Mouse (Mus musculus) CH12F3 (cell line): Measurements from ENCODE around the gene Tox4.
"Not testable (repeated sequence)": the region's sequence is repeated elsewhere in the genome, so short reads cannot be mapped to it uniquely, and the experiment has no call there.

ENCODE experiments used
- in situ Hi-C: fragments of 300-500 bp; cut with MboI; formaldehyde crosslinking; loops from 2 replicates; pipeline ENCODE4 v1.14.3; 2020; ENCODE audit warnings: low sequenced_read_pairs

Tox4 gene

DNA sequence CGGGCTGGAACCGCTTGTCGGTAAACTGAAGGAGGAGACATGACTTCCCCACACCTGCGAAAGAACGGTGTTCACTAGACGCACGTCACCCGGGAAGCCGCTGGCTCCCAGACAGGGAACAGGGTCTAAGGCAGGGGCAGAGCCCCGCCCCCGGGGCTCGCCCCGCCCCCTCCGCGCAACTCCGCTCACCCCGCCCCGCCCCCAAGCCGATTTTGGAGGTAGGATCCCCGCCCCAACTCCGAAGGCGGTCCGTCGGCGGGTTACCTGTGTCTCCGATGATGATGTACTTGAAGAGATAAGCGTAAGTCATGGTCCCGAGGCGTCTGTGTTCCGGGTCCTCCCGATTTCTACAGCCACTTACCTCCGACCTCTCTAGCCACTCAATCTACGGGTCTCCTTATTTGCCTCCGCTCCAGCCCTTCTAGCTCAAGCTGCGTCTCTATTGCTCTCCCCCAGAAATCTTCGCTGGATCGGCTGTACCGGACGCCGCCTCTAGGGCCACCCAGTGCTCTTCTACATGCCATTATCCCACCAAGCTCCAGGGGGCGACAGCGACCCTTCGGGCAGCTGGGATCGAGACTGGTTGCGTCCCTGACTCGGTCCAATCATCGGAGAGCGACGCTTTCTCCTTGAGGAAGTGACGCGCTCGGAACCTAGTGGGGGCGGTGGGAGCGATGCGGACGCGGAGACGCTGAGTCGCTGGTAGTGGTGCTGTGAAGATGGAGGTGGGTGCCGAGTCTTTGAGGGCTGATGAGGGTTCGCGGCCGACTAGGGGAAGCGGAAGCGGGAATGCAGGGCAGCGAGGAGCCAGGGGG is at the start of gene Tox4, which contains the start of gene Rab2b:
Gene Tox4, plus strand, starts transcription at position 215 of the 815 bp plus-strand sequence.
Gene Rab2b, minus strand, starts transcription at position 614 of the 815 bp plus-strand sequence.
- in situ Hi-C loops = no loop called here

GRCm38 (mm10) chr14:52232249-52232648 is 46.7 kb upstream of the Tox4 start:
- in situ Hi-C loops = no loop called here

DNA sequence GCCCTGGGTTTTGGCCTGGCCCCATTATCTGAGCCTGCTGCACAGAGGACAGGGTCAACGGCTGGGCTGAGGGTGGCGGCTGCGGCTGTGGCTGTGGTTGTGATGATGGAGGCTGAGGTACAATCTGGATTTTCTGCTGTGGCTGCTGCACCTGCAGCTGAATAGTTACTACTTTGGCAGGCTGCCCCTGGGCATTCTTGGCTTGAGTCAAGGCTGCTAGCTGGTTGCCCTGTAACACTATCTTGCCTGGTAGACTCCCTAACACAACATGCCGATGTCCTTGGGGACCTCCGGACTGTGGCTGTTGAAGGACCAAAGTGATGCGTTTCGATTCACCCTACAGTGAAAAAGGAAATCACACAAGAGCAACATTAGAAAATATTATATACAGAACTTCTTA is 43.8 kb upstream of the Tox4 start:
- in situ Hi-C loops = no loop called here

DNA sequence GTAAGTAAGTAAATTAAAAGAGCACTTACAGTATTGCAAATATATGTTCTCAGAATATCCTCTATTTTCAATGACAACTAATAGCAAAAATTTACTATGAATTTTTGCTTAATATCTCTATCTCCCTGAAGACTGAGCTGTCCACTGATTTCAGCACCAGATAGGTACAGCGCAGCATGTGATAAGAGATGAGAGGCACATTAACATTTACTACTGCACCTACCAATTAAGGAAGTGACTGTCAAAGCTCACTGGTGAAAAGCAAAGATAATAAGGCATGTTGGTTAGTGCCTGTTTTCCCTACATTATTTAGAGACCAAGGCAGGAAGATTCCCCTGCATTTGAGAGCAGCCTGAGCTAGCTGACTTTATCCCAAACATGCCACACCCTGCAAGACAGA is 42.7 kb upstream of the Tox4 start:
- in situ Hi-C loops = no loop called here

- in situ Hi-C loops = no loop called here
Measured at GRCm38 (mm10) chr14:52244041-52244689, 34.8 kb upstream of the Tox4 start.

- in situ Hi-C loops = no loop called here
Measured at GRCm38 (mm10) chr14:52244690-52245042, 34.3 kb upstream of the Tox4 start.

GRCm38 (mm10) chr14:52246129-52246528 is 32.8 kb upstream of the Tox4 start:
- in situ Hi-C loops = no loop called here

GRCm38 (mm10) chr14:52256311-52257175 is 22.4 kb upstream of the Tox4 start:
- in situ Hi-C loops = no loop called here

DNA sequence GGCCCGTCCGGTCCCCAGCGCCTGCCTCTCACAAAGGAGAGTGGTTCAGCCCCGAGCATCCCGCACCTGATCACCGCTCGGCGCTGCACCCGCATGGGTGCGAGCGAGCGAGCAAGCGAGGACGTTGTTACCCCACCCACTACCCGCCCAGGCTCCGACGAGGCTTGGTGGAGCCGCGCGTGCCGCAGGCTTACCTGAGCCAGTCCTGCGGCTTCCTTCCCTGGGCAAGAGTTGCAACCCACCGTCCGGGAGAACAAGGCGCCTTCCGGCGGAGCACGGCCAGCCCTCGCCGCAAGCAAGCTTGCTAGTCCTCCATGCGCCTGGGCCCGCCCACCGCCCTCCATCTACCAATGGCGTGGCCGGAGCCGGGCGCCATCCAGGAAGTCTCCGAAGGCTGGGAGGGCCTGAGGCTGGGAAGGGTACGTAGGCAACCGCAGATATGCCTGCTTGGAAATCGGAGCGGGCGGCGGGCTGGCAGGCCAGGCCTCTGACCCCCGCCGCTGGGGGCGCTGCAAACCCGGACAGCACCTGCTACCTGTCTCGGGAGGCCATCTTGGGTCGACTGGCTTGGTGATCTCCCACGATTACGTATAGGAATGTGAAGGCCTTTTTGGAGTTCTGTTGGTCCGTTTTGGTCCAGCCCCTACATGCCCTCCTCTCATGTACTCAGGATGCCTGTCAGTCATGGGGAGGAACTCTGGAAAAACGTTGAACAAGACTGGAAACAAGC is 21.3 kb upstream of the Tox4 start, which contains the start of gene Chd8:
Gene Chd8, minus strand, starts transcription at position 297 of the 730 bp plus-strand sequence.
- in situ Hi-C loops = no loop called here

DNA sequence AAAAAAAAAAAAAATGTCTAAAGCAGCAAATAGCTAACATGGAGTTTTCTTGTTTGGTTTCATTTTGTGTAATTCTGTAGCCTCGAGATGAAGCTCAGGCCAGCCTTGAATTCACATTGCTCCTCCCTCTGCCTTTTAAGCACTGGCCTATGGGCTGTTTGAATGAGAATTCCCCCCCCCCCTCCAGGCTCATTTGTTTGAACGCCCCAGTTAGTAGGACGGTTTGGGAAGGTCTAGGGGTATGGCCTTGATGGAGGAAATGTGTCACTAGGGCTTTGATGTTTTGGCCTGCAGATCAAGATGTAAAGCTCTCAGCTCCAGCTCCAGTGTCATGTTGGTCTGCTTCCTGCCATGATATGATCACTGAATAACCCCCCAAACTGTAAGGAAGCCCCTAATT is 6.2 kb upstream of the Tox4 start:
- in situ Hi-C loops = no loop called here

- in situ Hi-C loops = no loop called here
Measured at GRCm38 (mm10) chr14:52277210-52277609, 1.7 kb upstream of the Tox4 start.

- in situ Hi-C loops = no loop called here
Measured at GRCm38 (mm10) chr14:52279747-52280120, 788 bp downstream of the Tox4 start.

GRCm38 (mm10) chr14:52283629-52284028 is 4.7 kb downstream of the Tox4 start:
- in situ Hi-C loops = no loop called here

- in situ Hi-C loops = no loop called here
Measured at GRCm38 (mm10) chr14:52284191-52284590, 5.2 kb downstream of the Tox4 start.

- in situ Hi-C loops = no loop called here
Measured at GRCm38 (mm10) chr14:52295558-52296264, 16.8 kb downstream of the Tox4 start.

DNA sequence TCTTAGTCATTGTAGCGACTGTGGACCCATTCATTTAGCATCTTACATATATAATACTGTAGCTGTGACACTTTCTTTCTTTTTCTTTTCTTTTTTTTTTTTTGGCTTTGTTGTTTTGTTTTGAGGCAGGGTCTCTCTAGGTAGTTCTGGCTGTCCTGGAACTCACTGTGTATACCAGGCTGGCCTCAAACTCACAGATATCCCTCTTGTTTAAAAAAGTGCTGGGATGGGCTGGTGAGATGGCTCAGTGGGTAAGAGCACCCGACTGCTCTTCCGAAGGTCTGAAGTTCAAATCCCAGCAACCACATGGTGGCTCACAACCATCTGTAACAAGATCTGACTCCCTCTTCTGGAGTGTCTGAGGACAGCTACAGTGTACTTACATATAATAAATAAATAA is 24.6 kb downstream of the Tox4 start:
- in situ Hi-C loops = not testable (repeated sequence)

- in situ Hi-C loops = no loop called here
Measured at GRCm38 (mm10) chr14:52304644-52305271, 25.8 kb downstream of the Tox4 start, which contains the start of gene Mettl3. Gene Mettl3 (minus strand): TSS chr14:52305128.

DNA sequence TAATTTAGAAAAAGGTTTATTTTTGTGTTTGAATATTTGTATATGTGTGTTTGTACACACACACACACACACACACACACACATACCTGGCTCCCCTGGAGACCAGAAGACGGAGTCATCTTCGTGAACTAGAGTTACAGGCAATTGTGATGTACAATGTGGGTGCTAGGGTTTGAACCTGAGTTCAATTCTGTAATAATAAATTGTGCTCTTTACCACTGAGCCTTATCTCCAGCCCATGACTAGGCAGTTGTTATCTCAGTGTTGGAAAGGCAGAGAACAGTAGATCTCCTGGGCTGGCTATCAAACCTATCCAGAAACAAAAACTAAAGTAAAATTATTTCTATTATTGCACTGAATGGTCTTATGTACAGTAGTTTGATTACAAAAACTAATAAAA is 27.2 kb downstream of the Tox4 start:
- in situ Hi-C loops = no loop called here

DNA sequence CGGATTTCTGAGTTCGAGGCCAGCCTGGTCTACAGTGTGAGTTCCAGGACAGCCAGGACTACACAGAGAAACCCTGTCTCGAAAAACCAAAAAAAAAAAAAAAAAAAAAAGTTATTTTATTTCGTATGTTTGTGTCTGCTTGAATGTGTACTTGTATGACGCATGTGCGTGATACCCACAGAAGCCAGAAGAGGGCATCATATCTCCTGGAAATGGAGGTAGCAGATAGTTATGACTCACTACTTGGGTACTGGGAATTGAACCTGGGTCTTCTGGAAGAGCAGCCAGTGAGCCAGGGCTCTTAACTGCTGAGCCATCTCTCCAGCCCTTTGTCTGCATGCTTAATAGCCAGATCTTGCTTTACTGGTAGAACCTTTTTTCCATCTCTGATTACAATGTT is 31.4 kb downstream of the Tox4 start:
- in situ Hi-C loops = not testable (repeated sequence)

GRCm38 (mm10) chr14:52310906-52311305 is 32.0 kb downstream of the Tox4 start:
- in situ Hi-C loops = no loop called here
